Mouse (Mus musculus): ENCODE results near the gene Thap11.

Gene Thap11

GRCm38 (mm10) chr8:105900941-105901616 lies 46.1 kb downstream of the Thap11 start:
- no peak for DNase-seq (ENCODE audit: low spot score)
